Mouse (Mus musculus) R1 (cell line): ENCODE results near the gene Neurod4.
A peak's percentile ranks its signal among the peaks of the same experiment; 100 is the strongest.
"Not testable (repeated sequence)": the region's sequence is repeated elsewhere in the genome, so short reads cannot be mapped to it uniquely, and the experiment has no call there.

Experiments
- DNase-seq: peaks from one replicate; pipeline ENCODE4 v3.0.0-alpha.2; 2018; ENCODE audit warnings: low read depth, low spot score

Neurod4 gene

GRCm38 (mm10) chr10:130280066-130280465 is at the start of gene Neurod4:
Gene Neurod4, minus strand, starts transcription at chr10:130280240.
- DNase-seq: peak; percentile 82

- no peak for DNase-seq
Observed at GRCm38 (mm10) chr10:130324243-130324642, 44.2 kb upstream of the Neurod4 start.

GRCm38 (mm10) chr10:130322637-130323036 is 42.6 kb upstream of the Neurod4 start, which contains the start of gene Tespa1:
Gene Tespa1, plus strand, starts transcription at chr10:130322870.
- DNase-seq: no peak

- DNase-seq: no peak
Observed at GRCm38 (mm10) chr10:130322062-130322461, 42.0 kb upstream of the Neurod4 start.

- DNase-seq: no peak
Observed at GRCm38 (mm10) chr10:130320715-130321114, 40.7 kb upstream of the Neurod4 start.

- no peak for DNase-seq
Observed at GRCm38 (mm10) chr10:130318720-130319119, 38.7 kb upstream of the Neurod4 start.

- DNase-seq: no peak
Observed at GRCm38 (mm10) chr10:130315846-130316245, 35.8 kb upstream of the Neurod4 start.

GRCm38 (mm10) chr10:130314110-130314829 is 34.2 kb upstream of the Neurod4 start:
- DNase-seq: no peak

- DNase-seq: peak; percentile 39
Observed at GRCm38 (mm10) chr10:130313531-130313930, 33.5 kb upstream of the Neurod4 start.

GRCm38 (mm10) chr10:130311534-130312227 is 31.6 kb upstream of the Neurod4 start:
- no peak for DNase-seq

- DNase-seq: not testable (repeated sequence)
Observed at GRCm38 (mm10) chr10:130304138-130304537, 24.1 kb upstream of the Neurod4 start.

- DNase-seq: peak; percentile 26
Observed at GRCm38 (mm10) chr10:130298748-130299147, 18.7 kb upstream of the Neurod4 start.

- peak; percentile 61 for DNase-seq
Observed at GRCm38 (mm10) chr10:130293741-130294408, 13.8 kb upstream of the Neurod4 start.

GRCm38 (mm10) chr10:130288007-130288406 is 8.0 kb upstream of the Neurod4 start:
- DNase-seq: no peak

GRCm38 (mm10) chr10:130287201-130287600 is 7.2 kb upstream of the Neurod4 start:
- no peak for DNase-seq

- no peak for DNase-seq
Observed at GRCm38 (mm10) chr10:130281982-130282449, 2.0 kb upstream of the Neurod4 start.

GRCm38 (mm10) chr10:130276496-130276895 is 3.5 kb downstream of the Neurod4 start:
- DNase-seq: no peak

GRCm38 (mm10) chr10:130275759-130276158 is 4.3 kb downstream of the Neurod4 start:
- no peak for DNase-seq

GRCm38 (mm10) chr10:130263203-130263602 is 16.8 kb downstream of the Neurod4 start:
- DNase-seq: no peak

- DNase-seq: no peak
Observed at GRCm38 (mm10) chr10:130259483-130259882, 20.6 kb downstream of the Neurod4 start.

GRCm38 (mm10) chr10:130244271-130244670 is 35.8 kb downstream of the Neurod4 start:
- DNase-seq: no peak
